ENCODE assay signal across 10 mouse cellular contexts in genomic region chr9:75243730-75244406, GRCm38 (mm10). TPM values are rescaled to one million over a fixed set of nuclear protein-coding genes. Genes with fewer than 3 reads are reported as not detected.
DNase-seq lines count a peak whose midpoint lies in the region; ATAC-seq and TF ChIP-seq lines count a peak whose summit lies in the region.
"Had no signal": no experiment of that assay in that cellular context is flagged by ENCODE, and none has a peak within 500 bp of the region (broad histone marks: within the 10 kb centered on the region; RNA-seq: fewer than 3 reads in every experiment).

No protein-coding gene starts in this region.

- H3K9ac ChIP-seq in hindbrain, embryonic 12.5 days, result no peak overlapping the region
- H3K9ac ChIP-seq in hindbrain, embryonic 11.5 days (ENCODE audit: low read depth, low read length), result no peak overlapping the region
- H3K9ac ChIP-seq in forebrain, embryonic 12.5 days, result no peak overlapping the region
- no peak overlapping the region for H3K9ac ChIP-seq in lung, embryonic 15.5 days
- no peak overlapping the region for H3K9ac ChIP-seq in liver, embryonic 12.5 days

- H3K4me3 ChIP-seq in hindbrain, embryonic 12.5 days, result no peak overlapping the region
- H3K4me3 ChIP-seq in hindbrain, embryonic 11.5 days (ENCODE audit: low read depth, low read length), result no peak overlapping the region
- H3K4me3 ChIP-seq in forebrain, embryonic 12.5 days (replicated peaks), result no peak overlapping the region
- H3K4me3 ChIP-seq in lung, embryonic 15.5 days, result no peak overlapping the region
- H3K4me3 ChIP-seq in liver, embryonic 12.5 days, result no peak overlapping the region
- H3K4me3 ChIP-seq in layer of hippocampus, adult 2 months, result no peak overlapping the region

- H3K36me3 ChIP-seq in hindbrain, embryonic 12.5 days, result no peaks in the 10 kb centered on the region
- no peaks in the 10 kb centered on the region for H3K36me3 ChIP-seq in hindbrain, embryonic 11.5 days (ENCODE audit: control insufficient read depth, insufficient read depth, low read length)
- no peaks in the 10 kb centered on the region for H3K36me3 ChIP-seq in forebrain, embryonic 12.5 days (replicated peaks)
- peaks cover 13% of the 10 kb centered on the region for H3K36me3 ChIP-seq in lung, embryonic 15.5 days
- no peaks in the 10 kb centered on the region for H3K36me3 ChIP-seq in liver, embryonic 12.5 days
- H3K36me3 ChIP-seq: G1E had no signal

- H3K4me2 ChIP-seq in hindbrain, embryonic 12.5 days (replicated peaks), result no peak overlapping the region
- no peak overlapping the region for H3K4me2 ChIP-seq in hindbrain, embryonic 11.5 days (replicated peaks; ENCODE audit: low read depth, low read length)
- no peak overlapping the region for H3K4me2 ChIP-seq in forebrain, embryonic 12.5 days
- H3K4me2 ChIP-seq in lung, embryonic 15.5 days, result no peak overlapping the region
- no peak overlapping the region for H3K4me2 ChIP-seq in liver, embryonic 12.5 days

- no peaks in the 10 kb centered on the region for H3K27me3 ChIP-seq in hindbrain, embryonic 12.5 days
- H3K27me3 ChIP-seq in hindbrain, embryonic 11.5 days (ENCODE audit: control insufficient read depth, insufficient read depth, low read length), result no peaks in the 10 kb centered on the region
- H3K27me3 ChIP-seq in forebrain, embryonic 12.5 days, result no peaks in the 10 kb centered on the region
- no peaks in the 10 kb centered on the region for H3K27me3 ChIP-seq in lung, embryonic 15.5 days
- no peaks in the 10 kb centered on the region for H3K27me3 ChIP-seq in liver, embryonic 12.5 days (replicated peaks)

- no peaks in the 10 kb centered on the region for H3K9me3 ChIP-seq in hindbrain, embryonic 12.5 days (replicated peaks)
- H3K9me3 ChIP-seq in hindbrain, embryonic 11.5 days (ENCODE audit: control insufficient read depth, low read length), result no peaks in the 10 kb centered on the region
- no peaks in the 10 kb centered on the region for H3K9me3 ChIP-seq in forebrain, embryonic 12.5 days
- H3K9me3 ChIP-seq in lung, embryonic 15.5 days, result no peaks in the 10 kb centered on the region
- H3K9me3 ChIP-seq in liver, embryonic 12.5 days (replicated peaks), result no peaks in the 10 kb centered on the region
- H3K9me3 ChIP-seq: G1E had no signal

- ATAC-seq in hindbrain, embryonic 12.5 days (ENCODE audit: low FRiP score), result 0 out of 2 replicates have a peak, but pooled peaks have one; percentile 54
- no peak for ATAC-seq in hindbrain, embryonic 11.5 days (ENCODE audit: low FRiP score)
- ATAC-seq in forebrain, embryonic 12.5 days (ENCODE audit: low FRiP score), result 0 out of 2 replicates have a peak, but pooled peaks have one; percentile 20
- peak; percentile 78 for ATAC-seq in lung, embryonic 15.5 days (ENCODE audit: borderline replicate concordance, extremely low read depth, low FRiP score, low TSS enrichment)
- no peak for ATAC-seq in liver, embryonic 12.5 days

- WGBS in hindbrain, embryonic 12.5 days, result 36% methylated on average over 5 of the region's 5 CpGs
- 41% methylated on average over 5 of the region's 5 CpGs for WGBS in hindbrain, embryonic 11.5 days
- WGBS in forebrain, embryonic 12.5 days, result 24% methylated on average over 5 of the region's 5 CpGs
- 10% methylated on average over 5 of the region's 5 CpGs for WGBS in lung, embryonic 15.5 days
- WGBS in liver, embryonic 12.5 days (ENCODE audit: insufficient replicate concordance), result 32% methylated on average over 5 of the region's 5 CpGs

- peaks cover 5% of the 10 kb centered on the region for H3K4me1 ChIP-seq in hindbrain, embryonic 12.5 days
- H3K4me1 ChIP-seq in hindbrain, embryonic 11.5 days (replicated peaks; ENCODE audit: control insufficient read depth, insufficient read depth, low read length), result no peaks in the 10 kb centered on the region
- H3K4me1 ChIP-seq in forebrain, embryonic 12.5 days, result peaks cover 7% of the 10 kb centered on the region
- peaks cover 25% of the 10 kb centered on the region for H3K4me1 ChIP-seq in lung, embryonic 15.5 days
- H3K4me1 ChIP-seq in liver, embryonic 12.5 days, result no peaks in the 10 kb centered on the region

- no peak for TF ChIP-seq CTCF in layer of hippocampus, adult 2 months (conservative IDR thresholded peaks at IDR 0.05)

- no peak overlapping the region for H3K27ac ChIP-seq in hindbrain, embryonic 12.5 days
- H3K27ac ChIP-seq in hindbrain, embryonic 11.5 days (ENCODE audit: low read depth, low read length), result no peak overlapping the region
- 0 out of 2 replicates have a peak overlapping the region, but pooled peaks have one; percentile 6 for H3K27ac ChIP-seq in forebrain, embryonic 12.5 days
- peak overlapping the region; percentile 80 for H3K27ac ChIP-seq in lung, embryonic 15.5 days
- H3K27ac ChIP-seq in liver, embryonic 12.5 days, result no peak overlapping the region
- H3K27ac ChIP-seq in layer of hippocampus, adult 2 months, result no peak overlapping the region; the same call in 1 of the 2 replicates

- DNase-seq in hindbrain, embryonic 11.5 days (ENCODE audit: low spot score), result no peak
- DNase-seq in cerebellum, adult 11-12 months, result peak; percentile 87
- no peak for DNase-seq in B cell, adult 2 months
- no peak for DNase-seq in layer of hippocampus, adult 2 months (ENCODE audit: low spot score in 2 of 2)
- DNase-seq: layer of hippocampus, postnatal 36 days had no signal

RNA-seq across cellular contexts. Expression of gene Myo5c, which starts 12.0 kb away (rescaled TPM):
- polyA plus RNA-seq in hindbrain, embryonic 12.5 days (2016; fragmentation: Nextera tagmentation; extraction: Ambion mirVana), result 0.65 and 1.8 TPM in 2 replicates
- 0.34 and 0.61 TPM in 2 replicates for polyA plus RNA-seq in hindbrain, embryonic 11.5 days (2014; fragmentation: Nextera tagmentation; extraction: Ambion mirVana)
- 0.63 and 1.3 TPM in 2 replicates for polyA plus RNA-seq in forebrain, embryonic 12.5 days (2016; fragmentation: Nextera tagmentation; extraction: Ambion mirVana)
- polyA plus RNA-seq in lung, embryonic 15.5 days (2015; fragmentation: Nextera tagmentation; extraction: Ambion mirVana), result 27.8 and 30.2 TPM in 2 replicates
- polyA plus RNA-seq in liver, embryonic 12.5 days (2016; fragmentation: Nextera tagmentation; extraction: Ambion mirVana), result 0.41 and 0.49 TPM in 2 replicates
- under 1 TPM; 0.59 to 0.81 TPM for total RNA-seq in layer of hippocampus, adult 2 months (2021)
- polyA plus RNA-seq: G1E had no signal

Comparison
In these comparisons a context has a peak if more than half of its experiments do, and no peak if none do; other contexts are left out.
1. ATAC-seq: peak in hindbrain, embryonic 12.5 days (single experiment), forebrain, embryonic 12.5 days (single experiment) and lung, embryonic 15.5 days (single experiment); none in hindbrain, embryonic 11.5 days (single experiment) and liver, embryonic 12.5 days (single experiment).
2. H3K27ac ChIP-seq: peak in forebrain, embryonic 12.5 days (single experiment) and lung, embryonic 15.5 days (single experiment); none in hindbrain, embryonic 12.5 days (single experiment), hindbrain, embryonic 11.5 days (single experiment), liver, embryonic 12.5 days (single experiment) and layer of hippocampus, adult 2 months (single experiment).
3. RNA of gene Myo5c, which starts 12.0 kb away (polyA plus RNA-seq): 27.8 to 30.2 TPM in lung, embryonic 15.5 days; 0.65 to 1.8 TPM in hindbrain, embryonic 12.5 days, 0.63 to 1.3 TPM in forebrain, embryonic 12.5 days, 0.41 to 0.49 TPM in liver, embryonic 12.5 days and 0.34 to 0.61 TPM in hindbrain, embryonic 11.5 days; every median in the first group is over 10 times any median in the second.